Mouse (Mus musculus) midbrain, embryonic 16.5 days (tissue): ENCODE data around the gene Fam187b. TPM values are rescaled to one million over a fixed set of nuclear protein-coding genes. Genes with fewer than 3 reads are reported as not detected.

Experiments
- ATAC-seq: fragments of 200-750 bp; cut with Nextera tagmentation; 2 replicates; pipeline ENCODE4 v1.8.0; 2017; ENCODE audit warnings: moderate TSS enrichment
- H3K27ac ChIP-seq: fragments of 300-500 bp; sonication (generic); 2 replicates; pipeline ENCODE4 v1.5.1; 2014; ENCODE audit warnings: mild to moderate bottlenecking, low read length, mixed read lengths
- H3K27me3 ChIP-seq: fragments of 300-500 bp; sonication (generic); 2 replicates; pipeline ENCODE4 v1.6.1; 2014; ENCODE audit warnings: low read depth, low read length, mixed read lengths; ENCODE audit not compliant: control insufficient read depth, insufficient read depth
- H3K36me3 ChIP-seq: fragments of 300-500 bp; sonication (generic); 2 replicates; pipeline ENCODE4 v1.6.1; 2014; ENCODE audit warnings: mild to moderate bottlenecking, low read length, moderate library complexity, mixed read lengths; ENCODE audit not compliant: control insufficient read depth, insufficient read depth
- H3K4me1 ChIP-seq: fragments of 300-500 bp; sonication (generic); 2 replicates; pipeline ENCODE4 v1.6.1; 2014; ENCODE audit warnings: mild to moderate bottlenecking, low read length, mixed read lengths; ENCODE audit not compliant: control insufficient read depth, insufficient read depth
- H3K4me2 ChIP-seq: fragments of 300-500 bp; sonication (generic); 2 replicates; pipeline ENCODE4 v1.6.1; 2014; ENCODE audit warnings: mild to moderate bottlenecking, low read length, mixed read lengths
- H3K4me3 ChIP-seq: fragments of 300-500 bp; sonication (generic); 2 replicates; pipeline ENCODE4 v1.5.1; 2014; ENCODE audit warnings: low read depth, mild to moderate bottlenecking, low read length, moderate library complexity, mixed read lengths
- H3K9ac ChIP-seq: fragments of 300-500 bp; sonication (generic); 2 replicates; pipeline ENCODE4 v1.6.1; 2014; ENCODE audit warnings: low read depth, low read length, mixed read lengths
- H3K9me3 ChIP-seq: fragments of 300-500 bp; sonication (generic); replicated peaks from 2 replicates; pipeline ENCODE4 v1.6.1; 2014; ENCODE audit warnings: mild to moderate bottlenecking, low read length, mixed read lengths; ENCODE audit not compliant: control insufficient read depth, poor library complexity, severe bottlenecking
- WGBS: fragments of 180-500 bp; shearing (Covaris S2); extraction: QIAGEN DNeasy Blood & Tissue Kit; methylation state at CpG from one replicate; pipeline ENCODE4 v1.1.7; 2014; 5-methylcytosine and 5-hydroxymethylcytosine counted together
- polyA plus RNA-seq: library from polyadenylated mRNA; unstranded; fragments of >200 nt; fragmentation: Nextera tagmentation; extraction: Ambion mirVana; gene quantifications from 2 replicates; pipeline ENCODE4 v1.2.1, GENCODE M21; 2015

Fam187b gene
- polyA plus RNA-seq, 1 experiment from 2014 or later = 0.84 TPM

DNA sequence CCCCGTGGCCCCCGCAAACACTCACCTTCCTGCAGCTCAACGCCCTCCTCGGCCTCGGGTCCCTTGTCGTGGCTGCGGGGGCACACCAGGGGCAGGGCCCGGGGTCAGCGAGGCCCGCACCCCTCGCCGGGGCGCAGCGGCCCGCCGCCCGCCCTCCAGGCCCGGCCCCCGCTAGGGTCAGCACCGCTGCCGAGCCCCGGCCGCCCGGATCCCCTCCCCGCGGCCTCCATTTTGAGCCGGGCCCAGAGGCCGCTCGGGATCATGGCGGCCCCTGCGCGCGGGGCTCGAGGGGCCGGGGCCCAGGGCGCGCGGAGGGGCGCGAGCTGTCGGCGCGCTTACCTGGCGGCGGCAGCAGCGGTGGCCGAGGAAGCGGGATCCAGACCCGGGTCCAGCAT, 17.2 kb upstream of the Fam187b start:
- H3K4me1 ChIP-seq = peaks cover 24% of the 10 kb centered on the region
- peak; percentile 37 for ATAC-seq
- H3K4me2 ChIP-seq = peak overlapping the region; percentile 94
- H3K27ac ChIP-seq = peak overlapping the region; percentile 99
- H3K36me3 ChIP-seq = peaks cover 22% of the 10 kb centered on the region
- H3K27me3 ChIP-seq = no peaks in the 10 kb centered on the region
- WGBS = 0% methylated on average over 24 of the region's 49 CpGs
- H3K9me3 ChIP-seq = no peaks in the 10 kb centered on the region
- H3K9ac ChIP-seq = peak overlapping the region; percentile 99
- H3K4me3 ChIP-seq = peak overlapping the region; percentile 90

GRCm38 (mm10) chr7:30956756-30957366, 16.7 kb upstream of the Fam187b start, which contains the start of gene Usf2:
TSS of gene Usf2 (minus strand) at chr7:30956803.
- peaks cover 24% of the 10 kb centered on the region for H3K4me1 ChIP-seq
- no peaks in the 10 kb centered on the region for H3K27me3 ChIP-seq
- peak within 1 kb of the TSS; percentile 90 for H3K4me3 ChIP-seq
- no peaks in the 10 kb centered on the region for H3K9me3 ChIP-seq
- WGBS = under 1% methylated on average over 36 of the region's 82 CpGs
- peak within 1 kb of the TSS; percentile 99 for H3K9ac ChIP-seq
- H3K4me2 ChIP-seq = peak within 1 kb of the TSS; percentile 94
- peak within 1 kb of the TSS; percentile 99 for H3K27ac ChIP-seq
- H3K36me3 ChIP-seq = peaks cover 22% of the 10 kb centered on the region
- ATAC-seq = peak; percentile 58

DNA sequence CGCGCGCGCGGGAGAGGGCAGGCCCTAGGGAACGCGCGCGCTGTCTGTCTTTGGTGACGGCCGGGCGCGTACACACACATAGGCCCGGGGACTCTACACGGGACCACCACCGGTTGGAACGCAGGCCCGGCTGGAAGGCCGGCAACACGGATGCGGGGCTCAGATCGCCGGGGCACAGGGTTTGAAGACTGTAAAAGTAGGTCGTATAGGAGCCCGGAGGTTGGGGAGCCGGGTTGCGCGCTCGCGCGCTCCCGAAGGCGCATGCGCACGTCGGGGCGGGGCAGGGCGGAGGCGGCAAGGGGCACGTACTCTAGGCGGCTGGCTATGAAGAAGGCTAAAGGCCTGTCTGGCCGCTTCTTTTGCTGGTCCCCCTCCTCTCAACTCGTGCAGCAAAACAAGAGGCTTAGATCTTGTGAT, 16.2 kb upstream of the Fam187b start:
- peak overlapping the region; percentile 99 for H3K27ac ChIP-seq
- H3K36me3 ChIP-seq = peaks cover 22% of the 10 kb centered on the region
- H3K9me3 ChIP-seq = no peaks in the 10 kb centered on the region
- H3K9ac ChIP-seq = peak overlapping the region; percentile 99
- peak; percentile 59 for ATAC-seq
- H3K4me2 ChIP-seq = peak overlapping the region; percentile 87
- H3K4me3 ChIP-seq = peak overlapping the region; percentile 90
- H3K27me3 ChIP-seq = no peaks in the 10 kb centered on the region
- WGBS = under 1% methylated on average over 43 of the region's 43 CpGs
- H3K4me1 ChIP-seq = peaks cover 24% of the 10 kb centered on the region

DNA sequence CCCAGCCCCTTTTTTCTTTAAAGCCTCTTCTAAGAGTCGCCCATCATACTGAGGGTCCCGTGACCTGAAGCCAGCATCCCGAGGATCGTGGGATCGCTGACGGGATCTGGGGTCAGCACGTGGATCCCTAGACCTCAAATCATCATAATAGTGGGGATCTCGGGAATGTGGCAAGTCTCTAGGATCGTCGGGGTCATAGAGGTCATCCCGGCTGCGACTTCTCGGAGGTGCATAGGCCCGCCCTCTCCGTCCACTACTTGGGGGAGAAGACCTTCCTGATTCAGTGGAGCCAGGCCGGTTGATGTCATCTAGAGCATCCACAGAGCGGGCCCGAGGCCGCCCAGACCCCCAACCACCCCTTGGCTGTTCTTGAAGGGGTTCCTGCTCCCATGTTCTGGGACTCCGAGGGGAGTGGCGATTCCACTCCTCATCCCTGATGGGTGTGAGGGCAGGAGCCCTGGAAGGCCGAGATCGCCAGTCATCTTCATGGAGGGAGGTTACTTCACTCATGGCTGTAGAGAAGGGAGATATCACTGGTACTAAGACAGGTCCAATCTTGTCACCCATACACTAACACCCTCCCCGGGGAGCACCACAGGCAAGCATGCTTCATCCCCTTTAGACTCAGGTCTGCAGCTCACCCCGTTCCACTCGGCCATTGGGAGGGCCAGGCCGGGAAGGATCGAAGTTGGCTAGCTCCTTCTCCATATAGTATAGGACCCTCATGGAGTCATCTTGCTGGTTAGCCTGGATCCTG, 15.3 kb upstream of the Fam187b start:
- peaks cover 24% of the 10 kb centered on the region for H3K4me1 ChIP-seq
- no peaks in the 10 kb centered on the region for H3K9me3 ChIP-seq
- H3K4me2 ChIP-seq = peak overlapping the region; percentile 87
- H3K27me3 ChIP-seq = no peaks in the 10 kb centered on the region
- peaks cover 17% of the 10 kb centered on the region for H3K36me3 ChIP-seq
- 71% methylated on average over 28 of the region's 28 CpGs for WGBS
- ATAC-seq = no peak
- peak overlapping the region; percentile 90 for H3K4me3 ChIP-seq
- peak overlapping the region; percentile 99 for H3K9ac ChIP-seq
- H3K27ac ChIP-seq = peak overlapping the region; percentile 99

DNA sequence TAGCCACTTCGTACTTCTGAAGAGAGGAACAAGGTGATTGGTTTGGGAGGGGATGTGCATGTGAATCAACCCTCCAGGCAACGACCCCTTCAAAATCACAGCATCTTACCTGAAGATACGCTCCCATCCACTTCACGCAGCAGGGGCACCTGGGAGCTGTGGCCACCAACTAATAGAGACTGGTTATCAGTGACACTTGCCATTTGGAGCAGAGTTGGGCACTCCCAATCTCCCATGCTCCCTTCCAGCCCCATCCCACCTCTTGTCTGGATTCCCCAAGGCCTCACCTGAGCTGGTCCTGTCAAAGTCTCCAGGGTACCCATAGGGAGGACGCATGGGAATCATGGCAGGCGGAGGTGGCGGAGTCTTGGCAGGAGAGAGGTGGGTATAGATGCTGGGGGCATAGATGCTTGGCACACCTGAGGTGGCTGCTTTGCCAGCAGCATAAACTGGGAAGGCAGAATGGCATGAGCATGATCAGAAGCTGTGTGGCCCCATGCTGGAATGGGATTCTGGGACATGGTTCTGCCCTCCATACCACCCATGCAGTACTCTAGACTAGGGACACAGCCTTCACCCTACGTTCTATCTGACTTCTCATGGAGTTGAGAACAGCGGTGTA, 14.6 kb upstream of the Fam187b start:
- no peak overlapping the region for H3K9ac ChIP-seq
- H3K27ac ChIP-seq = no peak overlapping the region
- H3K4me3 ChIP-seq = no peak overlapping the region
- H3K27me3 ChIP-seq = no peaks in the 10 kb centered on the region
- WGBS = 99% methylated on average over 9 of the region's 9 CpGs
- ATAC-seq = no peak
- H3K4me1 ChIP-seq = peaks cover 24% of the 10 kb centered on the region
- no peaks in the 10 kb centered on the region for H3K9me3 ChIP-seq
- no peak overlapping the region for H3K4me2 ChIP-seq
- peaks cover 11% of the 10 kb centered on the region for H3K36me3 ChIP-seq

GRCm38 (mm10) chr7:30959786-30960349, 13.7 kb upstream of the Fam187b start:
- Histone ChIP-seq H3K4me3 (no peak overlapping the region), H3K9ac (no peak overlapping the region), H3K36me3 (peaks cover 2% of the 10 kb centered on the region), H3K27ac (no peak overlapping the region), H3K4me2 (no peak overlapping the region), H3K9me3 (no peaks in the 10 kb centered on the region), H3K27me3 (no peaks in the 10 kb centered on the region), H3K4me1 (peaks cover 21% of the 10 kb centered on the region)
- WGBS = 85% methylated on average over 6 of the region's 6 CpGs
- no peak for ATAC-seq

DNA sequence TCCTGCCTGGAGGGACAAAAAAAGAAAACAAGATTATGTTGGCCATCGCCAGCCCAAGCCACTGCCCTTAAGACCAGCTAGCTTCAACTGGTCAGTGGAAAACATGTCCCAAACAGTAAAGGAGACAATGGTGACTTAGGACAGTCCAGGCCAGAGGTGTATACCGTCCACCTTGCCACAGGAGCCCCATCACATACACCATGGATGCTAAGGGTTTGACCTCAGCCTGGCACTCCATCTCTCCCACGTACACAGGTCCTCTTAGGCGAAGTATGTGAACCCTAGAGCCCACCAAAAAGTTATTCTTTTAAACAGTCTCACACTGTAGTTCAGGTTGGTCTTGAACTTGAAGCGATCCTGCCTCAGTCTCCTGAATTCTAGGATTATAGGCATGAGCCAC, 10.7 kb upstream of the Fam187b start:
- H3K27ac ChIP-seq = no peak overlapping the region
- no peak for ATAC-seq
- no peak overlapping the region for H3K4me3 ChIP-seq
- no peaks in the 10 kb centered on the region for H3K27me3 ChIP-seq
- H3K36me3 ChIP-seq = no peaks in the 10 kb centered on the region
- H3K4me1 ChIP-seq = peaks cover 11% of the 10 kb centered on the region
- no peaks in the 10 kb centered on the region for H3K9me3 ChIP-seq
- 92% methylated on average over 5 of the region's 5 CpGs for WGBS
- no peak overlapping the region for H3K4me2 ChIP-seq
- H3K9ac ChIP-seq = no peak overlapping the region

DNA sequence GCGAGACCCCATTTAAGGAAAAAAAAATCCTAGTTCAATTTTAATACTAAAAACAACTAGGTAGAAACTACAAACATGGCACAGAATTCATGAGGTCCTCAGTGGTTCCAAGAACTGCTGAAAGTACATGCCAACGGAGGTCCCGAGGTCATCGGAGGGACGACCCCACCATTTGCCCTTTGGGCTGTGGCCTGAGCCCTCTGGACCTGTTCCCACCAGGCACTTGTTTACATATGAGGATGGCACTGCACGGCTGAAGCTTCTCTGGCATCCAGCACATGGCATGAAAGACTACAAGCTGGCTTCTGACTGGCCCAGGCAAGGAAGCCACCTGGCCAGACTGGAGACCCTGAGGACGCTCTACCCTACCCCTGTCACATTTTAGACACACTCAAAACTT, 9.2 kb upstream of the Fam187b start:
- no peak for ATAC-seq
- Histone ChIP-seq H3K4me1 (no peaks in the 10 kb centered on the region), H3K36me3 (no peaks in the 10 kb centered on the region), H3K9ac (no peak overlapping the region), H3K4me2 (no peak overlapping the region), H3K4me3 (no peak overlapping the region), H3K27me3 (no peaks in the 10 kb centered on the region), H3K27ac (no peak overlapping the region), H3K9me3 (no peaks in the 10 kb centered on the region)
- 94% methylated on average over 7 of the region's 7 CpGs for WGBS
